Mouse (Mus musculus): Measurements from ENCODE around the gene Gm428.
"Not testable (repeated sequence)": the region's sequence is repeated elsewhere in the genome, so short reads cannot be mapped to it uniquely, and the experiment has no call there.

The Gm428 gene

GRCm38 (mm10) chr4:73683216-73683615, at the start of gene Gm428:
TSS of gene Gm428 (plus strand) at chr4:73683516.
- in situ Hi-C loops (cut with MboI): not testable (repeated sequence)

- in situ Hi-C loops (cut with MboI): not testable (repeated sequence)
Observed at GRCm38 (mm10) chr4:73637821-73638220, 45.5 kb upstream of the Gm428 start, which contains the start of gene Gm11236. TSS of gene Gm11236 (plus strand) at chr4:73638121.

GRCm38 (mm10) chr4:73661864-73662263, 21.5 kb upstream of the Gm428 start:
- in situ Hi-C loops (cut with MboI): not testable (repeated sequence)

- in situ Hi-C loops (cut with MboI): not testable (repeated sequence)
Observed at GRCm38 (mm10) chr4:73668054-73668453, 15.3 kb upstream of the Gm428 start, which contains the start of gene Gm11239. TSS of gene Gm11239 (plus strand) at chr4:73668354.

- in situ Hi-C loops (cut with MboI): no loop called here
Observed at GRCm38 (mm10) chr4:73718761-73719160, 35.4 kb downstream of the Gm428 start.

GRCm38 (mm10) chr4:73719819-73720218, 36.5 kb downstream of the Gm428 start:
- in situ Hi-C loops (cut with MboI): no loop called here

All from mature B cell (primary cell).